Mouse (Mus musculus) heart, postnatal 4 days (tissue): Measurements from ENCODE around the gene Cep63. TPM values are rescaled to one million over a fixed set of nuclear protein-coding genes. Genes with fewer than 3 reads are reported as not detected.

Experiments used
- DNase-seq: peaks from one replicate; pipeline ENCODE4 v3.0.0; 2021
- total RNA-seq, 2 experiments: library from RNA; stranded (reverse); gene quantifications; 2 replicates each; pipeline ENCODE4 v1.2.3; 2021

Cep63 gene
- total RNA-seq, 2 experiments from 2014 or later = 42.4 to 47.6 TPM

GRCm38 (mm10) chr9:102553781-102554180, 72.6 kb downstream of the Cep63 start:
- DNase-seq = no peak

GRCm38 (mm10) chr9:102551771-102552170, 74.6 kb downstream of the Cep63 start:
- DNase-seq = peak; percentile 17

GRCm38 (mm10) chr9:102549211-102549610, 77.1 kb downstream of the Cep63 start:
- no peak for DNase-seq

GRCm38 (mm10) chr9:102547028-102547354, 79.3 kb downstream of the Cep63 start:
- DNase-seq = no peak

GRCm38 (mm10) chr9:102546256-102547027, 79.9 kb downstream of the Cep63 start:
- DNase-seq = no peak

GRCm38 (mm10) chr9:102545406-102546255, 80.7 kb downstream of the Cep63 start:
- no peak for DNase-seq

GRCm38 (mm10) chr9:102544773-102545366, 81.5 kb downstream of the Cep63 start:
- peak; percentile 89 for DNase-seq

- DNase-seq = peak; percentile 9
These were observed 82.1 kb downstream of the Cep63 start for GRCm38 (mm10) chr9:102544116-102544772.

- no peak for DNase-seq
These were observed 82.6 kb downstream of the Cep63 start for GRCm38 (mm10) chr9:102543761-102544115.

- DNase-seq = no peak
These were observed 83.8 kb downstream of the Cep63 start for GRCm38 (mm10) chr9:102542540-102542939.

GRCm38 (mm10) chr9:102541666-102542065, 84.7 kb downstream of the Cep63 start:
- DNase-seq = no peak

- DNase-seq = no peak
These were observed 86.6 kb downstream of the Cep63 start for GRCm38 (mm10) chr9:102539699-102540098.

GRCm38 (mm10) chr9:102536968-102537367, 89.4 kb downstream of the Cep63 start:
- DNase-seq = no peak

Other genes starting within 250 kb of the Cep63 start
- 10 to 100 TPM in 1 of 2 experiments, 1 to 10 TPM in 1; 9.3 to 10.4 TPM for gene Ky, start 120.8 kb downstream of the Cep63 start, total RNA-seq
- gene Anapc13, start 238 bp downstream of the Cep63 start, total RNA-seq = 100 to 1,000 TPM; 280 to 292 TPM
- gene Amotl2, start 90.1 kb upstream of the Cep63 start, total RNA-seq = 10 to 100 TPM; 90.0 to 91.6 TPM
- 10 to 100 TPM; 55.2 to 57.8 TPM for gene Ryk, start 208.4 kb upstream of the Cep63 start, total RNA-seq